Mouse (Mus musculus) neural tube, embryonic 13.5 days (tissue): ENCODE data around the gene Slc30a1. TPM values are rescaled to one million over a fixed set of nuclear protein-coding genes. Genes with fewer than 3 reads are reported as not detected.
A peak's percentile ranks its signal among the peaks of the same experiment; 100 is the strongest.

Experiments
- ATAC-seq: fragments of 200-750 bp; cut with Nextera tagmentation; 2 replicates; pipeline ENCODE4 v1.8.0; 2017; ENCODE audit warnings: low read depth, mild to moderate bottlenecking, moderate TSS enrichment, moderate library complexity
- H3K27ac ChIP-seq: fragments of 300-500 bp; sonication (generic); replicated peaks from 2 replicates; pipeline ENCODE4 v1.5.1; 2015; ENCODE audit warnings: moderate library complexity, mild to moderate bottlenecking, inconsistent platforms
- H3K27me3 ChIP-seq: fragments of 300-500 bp; sonication (generic); 2 replicates; pipeline ENCODE4 v1.6.1; 2015; ENCODE audit warnings: mild to moderate bottlenecking, inconsistent platforms
- H3K36me3 ChIP-seq: fragments of 300-500 bp; sonication (generic); 2 replicates; pipeline ENCODE4 v1.6.1; 2015; ENCODE audit warnings: mild to moderate bottlenecking, inconsistent platforms
- H3K4me1 ChIP-seq: fragments of 300-500 bp; sonication (generic); replicated peaks from 2 replicates; pipeline ENCODE4 v1.6.1; 2015; ENCODE audit warnings: inconsistent platforms
- H3K4me2 ChIP-seq: fragments of 300-500 bp; sonication (generic); 2 replicates; pipeline ENCODE4 v1.6.1; 2015; ENCODE audit warnings: inconsistent platforms, mild to moderate bottlenecking, moderate library complexity
- H3K4me3 ChIP-seq: fragments of 300-500 bp; sonication (generic); 2 replicates; pipeline ENCODE4 v1.5.1; 2015; ENCODE audit warnings: mild to moderate bottlenecking, inconsistent platforms
- H3K9ac ChIP-seq: fragments of 300-500 bp; sonication (generic); 2 replicates; pipeline ENCODE4 v1.6.1; 2015; ENCODE audit warnings: moderate library complexity, mild to moderate bottlenecking, inconsistent platforms
- H3K9me3 ChIP-seq: fragments of 300-500 bp; sonication (generic); 2 replicates; pipeline ENCODE4 v1.6.1; 2016; ENCODE audit warnings: inconsistent platforms
- WGBS: fragments of 180-500 bp; shearing (Covaris S2); methylation state at CpG from one replicate; pipeline ENCODE4 v1.1.7; 2015; 5-methylcytosine and 5-hydroxymethylcytosine counted together
- polyA plus RNA-seq: library from polyadenylated mRNA; unstranded; fragments of >200 nt; fragmentation: Nextera tagmentation; extraction: Ambion mirVana; gene quantifications from 2 replicates; pipeline ENCODE4 v1.2.1, GENCODE M21; 2015

Slc30a1 gene
- 3.5 and 3.6 TPM in 2 replicates for polyA plus RNA-seq

- peak within 1 kb of the TSS; percentile 93 for H3K27ac ChIP-seq
- peak within 1 kb of the TSS; percentile 89 for H3K9ac ChIP-seq
- H3K4me3 ChIP-seq: peak within 1 kb of the TSS; percentile 96
- peak; percentile 99 for ATAC-seq
- H3K27me3 ChIP-seq: no peaks in the 10 kb centered on the region
- under 1% methylated on average over 98 of the region's 104 CpGs for WGBS
- H3K9me3 ChIP-seq: no peaks in the 10 kb centered on the region
- H3K4me1 ChIP-seq: peaks cover 53% of the 10 kb centered on the region
- H3K4me2 ChIP-seq: peak within 1 kb of the TSS; percentile 87
- peaks cover 16% of the 10 kb centered on the region for H3K36me3 ChIP-seq
Observed at GRCm38 (mm10) chr1:191906571-191907430, at the start of gene Slc30a1. Gene Slc30a1 (plus strand): TSS chr1:191906767.

GRCm38 (mm10) chr1:191856886-191857651, 49.5 kb upstream of the Slc30a1 start:
- Histone ChIP-seq H3K4me1 (no peaks in the 10 kb centered on the region), H3K36me3 (no peaks in the 10 kb centered on the region), H3K4me3 (no peak overlapping the region), H3K27me3 (no peaks in the 10 kb centered on the region), H3K27ac (no peak overlapping the region), H3K4me2 (no peak overlapping the region), H3K9ac (no peak overlapping the region), H3K9me3 (no peaks in the 10 kb centered on the region)
- 85% methylated on average over 5 of the region's 5 CpGs for WGBS
- ATAC-seq: no peak

GRCm38 (mm10) chr1:191858136-191858535, 48.4 kb upstream of the Slc30a1 start:
- no peak overlapping the region for H3K9ac ChIP-seq
- H3K9me3 ChIP-seq: no peaks in the 10 kb centered on the region
- no peaks in the 10 kb centered on the region for H3K36me3 ChIP-seq
- H3K4me2 ChIP-seq: no peak overlapping the region
- no peaks in the 10 kb centered on the region for H3K27me3 ChIP-seq
- no peak for ATAC-seq
- H3K4me1 ChIP-seq: no peaks in the 10 kb centered on the region
- H3K4me3 ChIP-seq: no peak overlapping the region
- H3K27ac ChIP-seq: no peak overlapping the region

GRCm38 (mm10) chr1:191859847-191860246, 46.7 kb upstream of the Slc30a1 start:
- Histone ChIP-seq H3K9me3 (no peaks in the 10 kb centered on the region), H3K4me3 (no peak overlapping the region), H3K4me1 (0 out of 2 replicates have a peak, but pooled peaks cover 6% of the 10 kb centered on the region), H3K27me3 (no peaks in the 10 kb centered on the region), H3K9ac (no peak overlapping the region), H3K36me3 (no peaks in the 10 kb centered on the region), H3K4me2 (no peak overlapping the region), H3K27ac (no peak overlapping the region)
- no peak for ATAC-seq
- 89% methylated on average over 3 of the region's 3 CpGs for WGBS

GRCm38 (mm10) chr1:191861247-191861646, 45.3 kb upstream of the Slc30a1 start:
- no peaks in the 10 kb centered on the region for H3K9me3 ChIP-seq
- 87% methylated on average over 5 of the region's 5 CpGs for WGBS
- H3K4me2 ChIP-seq: no peak overlapping the region
- no peak overlapping the region for H3K4me3 ChIP-seq
- H3K27ac ChIP-seq: no peak overlapping the region
- H3K9ac ChIP-seq: no peak overlapping the region
- ATAC-seq: no peak
- H3K36me3 ChIP-seq: no peaks in the 10 kb centered on the region
- H3K27me3 ChIP-seq: no peaks in the 10 kb centered on the region
- 0 out of 2 replicates have a peak, but pooled peaks cover 6% of the 10 kb centered on the region for H3K4me1 ChIP-seq

GRCm38 (mm10) chr1:191863833-191864550, 42.6 kb upstream of the Slc30a1 start:
- Histone ChIP-seq H3K4me1 (0 out of 2 replicates have a peak, but pooled peaks cover 6% of the 10 kb centered on the region), H3K27me3 (no peaks in the 10 kb centered on the region), H3K36me3 (no peaks in the 10 kb centered on the region), H3K4me2 (no peak overlapping the region), H3K27ac (no peak overlapping the region), H3K4me3 (no peak overlapping the region), H3K9me3 (no peaks in the 10 kb centered on the region), H3K9ac (no peak overlapping the region)
- 80% methylated on average over 4 of the region's 4 CpGs for WGBS
- ATAC-seq: no peak

GRCm38 (mm10) chr1:191864551-191865027, 42.0 kb upstream of the Slc30a1 start:
- no peak overlapping the region for H3K4me3 ChIP-seq
- H3K4me2 ChIP-seq: no peak overlapping the region
- WGBS: 86% methylated on average over 8 of the region's 8 CpGs
- H3K27ac ChIP-seq: no peak overlapping the region
- H3K27me3 ChIP-seq: no peaks in the 10 kb centered on the region
- no peak overlapping the region for H3K9ac ChIP-seq
- ATAC-seq: no peak
- H3K9me3 ChIP-seq: no peaks in the 10 kb centered on the region
- no peaks in the 10 kb centered on the region for H3K36me3 ChIP-seq
- 0 out of 2 replicates have a peak, but pooled peaks cover 6% of the 10 kb centered on the region for H3K4me1 ChIP-seq

GRCm38 (mm10) chr1:191872076-191872710, 34.4 kb upstream of the Slc30a1 start:
- H3K4me2 ChIP-seq: no peak overlapping the region
- H3K4me3 ChIP-seq: no peak overlapping the region
- no peak overlapping the region for H3K9ac ChIP-seq
- no peak for ATAC-seq
- no peaks in the 10 kb centered on the region for H3K27me3 ChIP-seq
- H3K27ac ChIP-seq: no peak overlapping the region
- no peaks in the 10 kb centered on the region for H3K4me1 ChIP-seq
- no peaks in the 10 kb centered on the region for H3K36me3 ChIP-seq
- 85% methylated on average over 6 of the region's 6 CpGs for WGBS
- no peaks in the 10 kb centered on the region for H3K9me3 ChIP-seq

GRCm38 (mm10) chr1:191875006-191875405, 31.6 kb upstream of the Slc30a1 start:
- H3K36me3 ChIP-seq: no peaks in the 10 kb centered on the region
- 0 out of 2 replicates have a peak, but pooled peaks cover 5% of the 10 kb centered on the region for H3K4me1 ChIP-seq
- H3K27me3 ChIP-seq: no peaks in the 10 kb centered on the region
- no peaks in the 10 kb centered on the region for H3K9me3 ChIP-seq
- H3K4me3 ChIP-seq: no peak overlapping the region
- 95% methylated on average over 7 of the region's 7 CpGs for WGBS
- no peak overlapping the region for H3K27ac ChIP-seq
- H3K4me2 ChIP-seq: no peak overlapping the region
- no peak overlapping the region for H3K9ac ChIP-seq
- no peak for ATAC-seq

GRCm38 (mm10) chr1:191875683-191876305, 30.8 kb upstream of the Slc30a1 start:
- Histone ChIP-seq H3K9ac (no peak overlapping the region), H3K27ac (no peak overlapping the region), H3K4me2 (no peak overlapping the region), H3K9me3 (no peaks in the 10 kb centered on the region), H3K4me1 (0 out of 2 replicates have a peak, but pooled peaks cover 5% of the 10 kb centered on the region), H3K36me3 (no peaks in the 10 kb centered on the region), H3K4me3 (no peak overlapping the region), H3K27me3 (no peaks in the 10 kb centered on the region)
- 77% methylated on average over 9 of the region's 9 CpGs for WGBS
- no peak for ATAC-seq

GRCm38 (mm10) chr1:191877681-191878080, 28.9 kb upstream of the Slc30a1 start:
- no peaks in the 10 kb centered on the region for H3K9me3 ChIP-seq
- WGBS: 80% methylated on average over 10 of the region's 10 CpGs
- H3K9ac ChIP-seq: no peak overlapping the region
- no peak overlapping the region for H3K4me3 ChIP-seq
- 0 out of 2 replicates have a peak, but pooled peaks cover 5% of the 10 kb centered on the region for H3K4me1 ChIP-seq
- H3K4me2 ChIP-seq: no peak overlapping the region
- H3K27me3 ChIP-seq: no peaks in the 10 kb centered on the region
- H3K36me3 ChIP-seq: no peaks in the 10 kb centered on the region
- no peak overlapping the region for H3K27ac ChIP-seq
- no peak for ATAC-seq
